Mouse (Mus musculus): Measurements from ENCODE around the gene Pigt.

DNA sequence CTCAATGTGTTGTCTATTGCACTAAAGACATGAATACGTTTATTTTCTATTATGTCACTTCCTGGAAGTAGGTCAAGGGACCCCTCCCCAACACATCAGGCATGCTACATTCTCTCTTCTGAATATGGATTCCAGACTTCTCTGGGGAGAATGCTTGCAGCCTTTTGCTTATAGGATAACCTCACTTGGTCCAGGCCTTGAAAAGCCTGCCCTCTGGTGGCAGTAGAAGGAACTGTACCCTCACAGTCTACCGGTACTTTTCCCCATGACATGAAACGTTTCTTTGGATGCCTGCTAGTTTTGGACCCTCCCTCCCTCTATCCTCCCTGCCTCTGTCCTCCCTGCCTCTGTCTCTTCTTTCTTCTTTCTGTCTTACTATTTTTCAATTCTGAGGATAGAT lies 33.8 kb downstream of the Pigt start:
- no peak for TF ChIP-seq POLR2A (IDR thresholded peaks at IDR 0.05; ENCODE audit: borderline replicate concordance, control insufficient read depth, low read depth, low read length)
- peak; percentile 79 for TF ChIP-seq CTCF (IDR thresholded peaks at IDR 0.05; ENCODE audit: control insufficient read depth, insufficient read depth, low read length)

Data from bone marrow, adult 2 months (tissue).